Mouse (Mus musculus) spleen, postnatal 10 days (tissue): Measurements from ENCODE around the gene Cd7.
"Not testable (repeated sequence)": the region's sequence is repeated elsewhere in the genome, so short reads cannot be mapped to it uniquely, and the experiment has no call there.

Experiments
- DNase-seq, 2 experiments: peaks; one replicate each; pipeline ENCODE4 v3.0.0; 2021 to 2022; ENCODE audit warnings: low spot score in 2 of 2

The Cd7 gene

DNA sequence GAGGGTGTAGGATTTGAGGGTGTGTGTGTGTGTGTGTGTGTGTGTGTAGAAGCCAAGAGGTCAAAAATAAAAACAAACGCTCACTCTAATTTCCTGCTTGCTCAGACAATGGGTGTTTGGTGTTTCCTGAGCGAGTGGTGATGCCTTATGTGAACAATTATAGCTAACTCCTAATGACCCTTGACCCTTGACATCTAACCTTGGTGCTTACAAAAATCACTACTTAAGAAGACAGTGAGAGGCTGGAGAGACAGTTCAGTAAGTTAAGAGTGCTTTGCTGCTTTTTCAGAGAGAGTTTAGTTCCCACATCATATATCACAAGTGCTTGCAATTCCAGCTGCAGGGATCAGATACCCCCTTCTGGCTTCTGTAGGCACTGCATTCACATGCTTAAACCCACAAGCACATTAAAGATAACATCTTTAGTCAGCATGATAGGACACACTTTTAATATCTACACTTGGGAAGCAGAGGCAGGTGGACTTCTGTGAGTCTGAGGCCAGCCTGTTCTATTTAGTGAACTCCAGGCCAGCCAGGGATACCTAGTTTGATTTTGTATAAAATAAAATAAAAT lies 8.7 kb upstream of the Cd7 start:
- no peak for DNase-seq

DNA sequence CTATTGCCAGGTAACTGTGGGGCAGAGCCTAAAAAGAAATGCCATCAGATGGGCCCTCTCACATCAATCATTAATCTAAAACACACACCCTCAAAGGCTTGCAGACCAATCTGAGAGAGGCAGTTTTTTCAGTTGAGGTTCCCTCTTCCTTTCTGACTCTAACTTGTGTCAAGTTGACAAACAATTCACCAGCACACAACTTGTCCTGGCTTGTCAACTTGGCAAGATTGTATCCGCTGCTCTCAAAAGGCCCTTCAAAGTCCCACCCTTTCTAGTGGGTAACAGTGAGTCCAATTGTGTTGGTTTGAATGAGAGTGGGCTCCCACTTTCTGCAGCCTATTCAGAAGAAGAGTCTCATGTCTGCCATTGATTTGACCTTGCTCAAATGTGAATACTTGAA lies 6.1 kb upstream of the Cd7 start:
- DNase-seq: no peak

- DNase-seq: not testable (repeated sequence)
Measured at GRCm38 (mm10) chr11:121043025-121043424, 3.8 kb upstream of the Cd7 start.

GRCm38 (mm10) chr11:121042480-121042879 lies 3.3 kb upstream of the Cd7 start:
- no peak for DNase-seq

DNA sequence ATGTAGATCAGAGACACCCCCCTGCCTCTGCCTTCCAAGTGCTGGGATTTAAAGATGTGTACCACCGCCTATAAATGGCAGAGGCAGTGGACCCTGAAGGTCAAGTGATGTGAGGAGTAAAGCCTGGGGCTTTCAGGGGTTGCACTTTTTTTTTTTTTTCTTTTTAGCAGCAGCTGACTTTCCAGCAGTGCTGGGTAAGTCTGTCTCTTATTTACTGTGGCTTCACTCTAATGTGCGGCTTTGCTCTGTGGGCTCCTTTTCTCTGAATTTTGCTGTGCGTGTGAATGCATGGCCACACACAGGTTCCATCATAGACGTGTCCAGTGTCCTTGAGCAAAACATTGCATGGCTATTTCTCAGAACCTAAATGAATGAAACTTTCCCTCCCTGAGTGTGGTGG lies 2.4 kb upstream of the Cd7 start:
- DNase-seq: no peak

GRCm38 (mm10) chr11:121041212-121041611 lies 2.0 kb upstream of the Cd7 start:
- DNase-seq: peak; percentile 62 to 83

- DNase-seq: no peak
Measured at GRCm38 (mm10) chr11:121038366-121039240, 615 bp downstream of the Cd7 start.

DNA sequence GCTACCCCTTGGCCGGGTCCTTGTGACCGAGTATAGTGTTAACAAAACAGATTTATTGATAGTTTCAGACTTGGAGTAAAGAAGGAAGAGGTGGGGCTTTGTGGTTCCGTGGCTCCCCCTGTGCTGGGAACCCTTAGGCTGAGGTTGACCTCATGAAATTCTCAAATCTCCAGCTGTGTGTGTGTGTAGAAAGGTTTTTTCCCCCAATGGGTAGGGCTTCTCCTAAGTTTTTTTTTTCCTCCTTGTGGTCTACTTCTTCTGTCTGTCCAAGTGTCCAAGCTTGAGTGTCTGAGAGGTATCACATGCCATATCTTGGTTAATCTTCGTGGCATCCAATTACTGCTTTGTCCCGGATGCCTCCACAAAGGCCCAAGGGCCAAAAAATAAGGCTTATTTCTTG lies 6.1 kb downstream of the Cd7 start:
- DNase-seq: no peak

DNA sequence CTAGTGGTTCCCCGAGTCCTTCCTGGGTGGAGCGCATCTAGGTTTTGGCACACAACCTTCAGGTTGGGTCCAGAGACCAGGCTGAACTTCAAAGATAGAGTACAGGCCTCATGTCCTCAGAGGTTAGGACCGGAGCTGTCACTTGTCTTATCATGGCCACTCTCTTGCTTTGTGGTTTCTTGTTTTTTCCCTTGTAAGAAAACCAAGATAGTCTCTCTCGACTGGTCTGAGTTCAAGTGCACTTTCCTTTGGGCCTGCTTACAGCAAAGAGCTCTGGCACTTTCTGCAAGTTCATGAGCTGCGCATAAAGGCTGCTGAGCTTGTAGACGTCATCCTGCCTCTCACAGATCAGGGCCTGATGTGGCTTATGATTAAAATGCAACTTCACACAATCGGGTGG lies 12.0 kb downstream of the Cd7 start:
- DNase-seq: no peak

GRCm38 (mm10) chr11:121024163-121024562 lies 15.1 kb downstream of the Cd7 start:
- no peak for DNase-seq

GRCm38 (mm10) chr11:121019501-121019900 lies 19.7 kb downstream of the Cd7 start:
- DNase-seq: no peak

DNA sequence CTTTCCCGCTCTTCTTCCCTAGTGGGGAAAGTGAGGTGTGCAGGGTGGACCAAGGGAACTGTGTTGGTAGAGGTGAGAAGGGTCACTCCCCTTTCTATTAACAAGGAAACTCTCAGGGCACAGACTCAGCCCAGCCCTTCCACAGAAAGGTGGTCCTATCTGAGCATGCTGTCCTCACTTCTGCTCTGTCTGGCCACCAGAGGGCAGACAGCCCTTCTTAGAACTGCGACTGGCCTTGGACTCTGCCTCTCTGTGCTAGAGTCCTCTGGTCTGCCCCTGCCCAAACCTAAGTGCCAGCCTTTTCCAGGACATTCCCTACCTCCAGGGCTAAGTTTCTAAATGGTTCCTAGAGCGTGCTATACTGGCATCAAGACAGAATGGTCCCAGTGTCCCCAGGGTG lies 21.5 kb downstream of the Cd7 start:
- peak; percentile 33 to 71 for DNase-seq

DNA sequence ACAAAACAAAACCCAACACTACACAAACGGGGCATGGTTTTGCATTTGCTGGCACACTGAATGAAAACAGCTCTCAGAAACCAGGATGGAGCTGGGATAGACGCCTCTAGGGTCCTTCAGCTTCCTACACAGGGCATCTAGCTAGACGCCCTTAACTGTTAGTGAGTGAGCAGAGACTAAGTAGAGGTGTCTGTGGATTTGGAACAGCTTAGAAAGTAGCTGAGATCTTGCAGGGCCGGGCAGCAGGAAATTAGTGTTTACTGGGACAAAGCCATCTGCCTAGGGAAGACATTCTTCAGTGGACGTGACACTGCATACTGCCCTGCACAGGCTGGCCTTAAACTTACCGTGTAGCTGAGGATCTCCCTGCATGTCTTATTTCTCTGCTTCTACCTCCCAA lies 23.7 kb downstream of the Cd7 start:
- no peak for DNase-seq

DNA sequence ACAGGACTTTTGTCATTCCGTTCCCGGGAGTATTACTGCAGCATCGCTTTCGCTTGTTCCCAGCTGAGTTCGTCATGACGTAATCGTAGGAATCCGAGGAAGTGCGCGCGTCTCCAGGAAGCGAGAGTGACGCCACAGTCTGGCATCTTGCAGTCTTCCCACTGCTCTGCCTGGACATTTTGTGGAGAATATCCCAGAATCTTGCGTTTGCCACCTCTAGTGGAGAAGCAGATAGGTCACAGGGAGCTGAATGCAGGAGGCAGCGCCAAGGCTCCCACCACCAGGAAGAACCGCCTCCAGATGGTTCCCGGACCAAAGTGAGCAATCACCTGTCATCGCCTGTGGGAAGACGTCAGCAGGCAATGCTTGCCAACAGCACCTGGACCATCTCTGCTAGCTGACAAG lies 24.3 kb downstream of the Cd7 start:
- DNase-seq: no peak

GRCm38 (mm10) chr11:121013656-121014055 lies 25.6 kb downstream of the Cd7 start:
- DNase-seq: no peak

GRCm38 (mm10) chr11:121010044-121010755 lies 29.0 kb downstream of the Cd7 start:
- no peak for DNase-seq

- no peak for DNase-seq
Measured at GRCm38 (mm10) chr11:121006184-121006583, 33.0 kb downstream of the Cd7 start.

DNA sequence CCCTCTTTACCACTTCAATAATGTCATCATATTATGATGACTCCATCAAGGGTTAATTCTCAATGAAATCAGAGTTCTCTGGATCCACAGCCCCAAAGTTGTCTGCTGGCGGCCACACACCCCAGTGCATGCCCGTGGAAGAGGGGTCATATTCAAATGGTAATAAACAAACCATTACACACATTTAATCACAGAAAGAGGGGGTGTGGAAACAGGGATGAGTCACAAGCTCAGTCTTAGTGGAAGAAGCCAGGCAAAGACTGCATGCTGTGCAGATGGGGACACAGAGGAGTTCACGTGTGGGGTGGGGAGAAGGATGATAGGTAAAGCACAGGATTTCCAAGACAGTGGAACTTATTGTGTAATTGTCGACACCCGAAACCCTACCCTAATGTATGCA lies 34.9 kb downstream of the Cd7 start:
- no peak for DNase-seq

GRCm38 (mm10) chr11:121001966-121002365 lies 37.3 kb downstream of the Cd7 start:
- no peak for DNase-seq

- DNase-seq: no peak
Measured at GRCm38 (mm10) chr11:120994741-120995140, 44.5 kb downstream of the Cd7 start.

DNA sequence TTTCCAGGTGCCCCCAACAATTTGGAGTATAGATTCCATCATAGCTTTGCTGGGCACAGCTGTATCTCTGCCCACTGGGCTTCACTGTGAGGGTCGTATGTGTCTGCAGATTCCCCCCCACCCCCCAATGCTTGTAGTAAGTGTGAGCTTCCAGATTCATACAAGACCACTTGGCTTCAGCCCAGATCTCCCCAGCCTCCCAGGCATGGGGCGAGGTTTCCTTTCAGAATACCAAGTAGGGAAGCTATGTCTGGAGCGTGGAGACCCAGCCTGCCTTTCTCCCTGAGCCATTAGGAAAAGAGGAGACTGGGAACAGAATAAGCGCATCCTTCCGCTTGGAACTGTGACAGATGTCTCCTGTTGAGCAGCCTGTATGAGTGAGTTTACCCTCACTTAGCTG lies 45.6 kb downstream of the Cd7 start:
- no peak for DNase-seq

DNA sequence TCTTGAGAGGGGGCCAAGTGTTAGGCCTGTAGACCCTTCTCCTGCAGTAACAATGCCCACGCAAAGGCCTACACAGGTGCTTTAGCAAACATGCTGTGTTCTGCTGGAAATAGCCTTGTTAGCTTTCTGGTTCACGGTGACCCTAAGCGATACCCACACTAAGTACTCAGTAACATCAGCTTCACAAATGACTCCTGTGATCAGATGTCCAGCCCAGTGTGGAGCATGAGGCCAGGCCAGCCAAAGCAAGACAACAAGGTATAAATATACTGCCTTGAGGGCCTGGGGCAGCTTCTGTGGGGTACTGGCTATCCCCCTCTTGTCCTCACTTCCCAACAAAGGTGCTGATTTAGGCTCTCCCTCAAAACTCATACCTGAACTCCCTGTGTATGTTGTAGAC lies 46.1 kb downstream of the Cd7 start:
- DNase-seq: no peak

GRCm38 (mm10) chr11:120991791-120992190 lies 47.4 kb downstream of the Cd7 start:
- DNase-seq: no peak
